Mouse (Mus musculus): ENCODE measurements around the gene Pdp2. TPM values are rescaled to one million over a fixed set of nuclear protein-coding genes. Genes with fewer than 3 reads are reported as not detected.
"Not testable (repeated sequence)": the region's sequence is repeated elsewhere in the genome, so short reads cannot be mapped to it uniquely, and the experiment has no call there.

Gene Pdp2
- polyA plus RNA-seq, 1 experiment from 2014 or later = 12.7 TPM

DNA sequence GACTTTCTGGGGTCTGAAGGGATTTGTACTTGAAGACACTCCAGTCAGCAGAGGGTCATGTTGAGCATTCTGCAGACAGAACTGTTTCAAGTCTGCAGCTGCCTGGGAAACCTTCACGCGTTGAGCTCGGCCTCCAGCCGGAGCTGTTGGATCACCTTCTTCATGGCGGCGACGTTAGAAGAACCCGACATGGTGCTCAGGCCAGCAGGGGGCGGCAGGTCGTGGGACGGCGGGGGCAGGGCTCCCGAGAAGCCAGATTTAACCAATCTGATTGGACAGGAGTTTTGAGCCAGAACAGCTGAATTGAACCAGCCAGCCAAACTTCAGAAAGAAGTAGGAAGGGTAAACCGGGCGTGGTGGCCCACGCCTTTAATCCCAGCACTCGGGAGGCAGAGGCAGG is 13.6 kb upstream of the Pdp2 start:
- not testable (repeated sequence) for H3K27ac ChIP-seq; H3K27me3 ChIP-seq (ENCODE audit: insufficient read depth, poor library complexity, severe bottlenecking); H3K4me1 ChIP-seq (replicated peaks); H3K36me3 ChIP-seq; H3K4me3 ChIP-seq; DNase-seq (ENCODE audit: low spot score); H3K9me3 ChIP-seq
- WGBS = 78% methylated on average over 17 of the region's 17 CpGs

DNA sequence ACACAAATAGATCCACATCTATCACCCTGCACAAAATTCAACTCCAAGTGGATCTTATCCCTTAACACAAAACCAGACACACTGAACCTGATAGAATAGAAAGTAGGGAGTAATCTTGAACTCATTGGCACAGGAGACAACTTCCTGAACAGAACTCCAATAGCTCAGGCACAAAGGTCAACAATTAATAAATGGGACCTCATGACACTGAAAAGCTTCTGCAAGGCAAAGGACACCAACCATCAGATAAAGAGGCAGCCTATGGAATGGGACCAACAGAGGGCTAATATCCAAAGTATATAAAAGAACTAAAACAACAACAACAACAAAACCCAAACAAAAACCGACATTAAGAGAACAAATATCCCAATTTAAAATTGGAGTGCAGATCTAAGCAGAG is 6.7 kb upstream of the Pdp2 start:
- Histone ChIP-seq H3K36me3 (no peaks in the 10 kb centered on the region), H3K4me3 (no peak overlapping the region), H3K27me3 (ENCODE audit: insufficient read depth, poor library complexity, severe bottlenecking) (no peaks in the 10 kb centered on the region), H3K27ac (no peak overlapping the region), H3K9me3 (peaks cover 8% of the 10 kb centered on the region; the same call in 1 of the 2 replicates), H3K4me1 (replicated peaks) (no peaks in the 10 kb centered on the region)
- DNase-seq (ENCODE audit: low spot score) = no peak
- 64% methylated on average over 1 of the region's 1 CpGs for WGBS

DNA sequence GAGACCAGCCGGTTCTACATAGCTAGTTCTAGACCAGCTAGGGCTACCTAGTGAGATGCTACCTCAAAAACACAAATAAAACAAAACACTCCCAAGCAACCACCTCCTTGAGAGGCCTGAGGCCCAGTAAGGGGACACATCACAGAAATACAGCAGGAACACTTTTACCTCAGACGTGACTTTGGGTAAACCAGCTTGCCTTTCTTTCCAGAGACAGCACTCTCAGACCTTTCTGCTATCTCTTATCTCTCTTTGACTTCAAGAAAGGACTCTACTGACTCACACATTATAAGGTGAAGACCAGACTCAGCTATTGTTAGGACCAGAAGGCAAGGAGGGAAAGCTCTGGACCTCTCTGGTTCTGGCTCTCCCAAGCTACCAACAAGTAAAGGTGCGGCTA is 967 bp upstream of the Pdp2 start:
- DNase-seq (ENCODE audit: low spot score) = no peak
- H3K4me3 ChIP-seq = no peak overlapping the region
- H3K36me3 ChIP-seq = peaks cover 20% of the 10 kb centered on the region
- 91% methylated on average over 3 of the region's 3 CpGs for WGBS
- no peaks in the 10 kb centered on the region for H3K9me3 ChIP-seq
- H3K27ac ChIP-seq = no peak overlapping the region
- peaks cover 17% of the 10 kb centered on the region for H3K4me1 ChIP-seq (replicated peaks)
- no peaks in the 10 kb centered on the region for H3K27me3 ChIP-seq (ENCODE audit: insufficient read depth, poor library complexity, severe bottlenecking)

DNA sequence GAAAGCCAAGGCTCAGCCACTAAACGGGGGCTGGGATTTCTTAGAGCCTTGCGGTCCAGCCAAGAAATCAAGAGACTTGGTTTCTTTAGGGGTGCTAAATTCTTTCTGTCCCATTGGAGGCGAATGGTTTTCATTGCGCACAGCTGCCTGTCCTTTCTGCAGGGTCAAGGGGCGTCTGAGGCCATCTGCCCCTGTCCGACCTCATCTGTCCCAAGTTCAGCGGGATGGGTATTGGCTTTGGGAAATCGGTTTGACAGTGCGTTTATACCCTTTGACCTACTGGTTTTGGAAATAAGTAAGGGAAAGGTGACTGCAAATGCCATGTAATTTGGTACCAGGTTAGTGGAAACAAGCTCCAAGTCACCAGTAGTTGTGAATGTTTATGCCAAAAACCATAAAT is 605 bp downstream of the Pdp2 start:
- Histone ChIP-seq H3K4me1 (replicated peaks) (peaks cover 17% of the 10 kb centered on the region), H3K4me3 (peak overlapping the region; percentile 84), H3K36me3 (peaks cover 36% of the 10 kb centered on the region), H3K9me3 (no peaks in the 10 kb centered on the region), H3K27me3 (ENCODE audit: insufficient read depth, poor library complexity, severe bottlenecking) (no peaks in the 10 kb centered on the region), H3K27ac (peak overlapping the region; percentile 93)
- DNase-seq (ENCODE audit: low spot score) = no peak
- 6% methylated on average over 9 of the region's 9 CpGs for WGBS

DNA sequence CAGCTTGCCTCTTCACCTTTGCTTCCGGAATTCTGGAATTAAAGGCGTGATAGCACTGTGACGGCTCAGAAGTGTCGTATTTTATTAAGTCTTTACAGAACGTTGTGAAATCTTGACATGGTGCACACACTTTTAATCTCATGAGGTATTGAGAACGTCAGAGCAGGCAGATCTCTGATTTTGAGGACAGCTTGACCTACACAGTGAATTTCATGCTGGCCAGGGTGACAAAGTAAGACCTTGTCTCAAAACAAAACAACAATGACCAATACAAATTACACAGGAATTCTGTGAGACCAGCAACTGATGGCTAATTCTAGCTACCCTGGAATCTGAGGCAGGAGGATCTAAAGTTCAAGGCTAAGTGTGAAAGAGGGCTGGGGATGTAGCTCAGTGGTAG is 1.3 kb downstream of the Pdp2 start:
- WGBS = 80% methylated on average over 6 of the region's 6 CpGs
- Histone ChIP-seq H3K4me3 (peak overlapping the region; percentile 84), H3K27ac (no peak overlapping the region), H3K36me3 (peaks cover 41% of the 10 kb centered on the region), H3K9me3 (no peaks in the 10 kb centered on the region), H3K4me1 (replicated peaks) (peaks cover 17% of the 10 kb centered on the region), H3K27me3 (ENCODE audit: insufficient read depth, poor library complexity, severe bottlenecking) (no peaks in the 10 kb centered on the region)
- DNase-seq (ENCODE audit: low spot score) = no peak

DNA sequence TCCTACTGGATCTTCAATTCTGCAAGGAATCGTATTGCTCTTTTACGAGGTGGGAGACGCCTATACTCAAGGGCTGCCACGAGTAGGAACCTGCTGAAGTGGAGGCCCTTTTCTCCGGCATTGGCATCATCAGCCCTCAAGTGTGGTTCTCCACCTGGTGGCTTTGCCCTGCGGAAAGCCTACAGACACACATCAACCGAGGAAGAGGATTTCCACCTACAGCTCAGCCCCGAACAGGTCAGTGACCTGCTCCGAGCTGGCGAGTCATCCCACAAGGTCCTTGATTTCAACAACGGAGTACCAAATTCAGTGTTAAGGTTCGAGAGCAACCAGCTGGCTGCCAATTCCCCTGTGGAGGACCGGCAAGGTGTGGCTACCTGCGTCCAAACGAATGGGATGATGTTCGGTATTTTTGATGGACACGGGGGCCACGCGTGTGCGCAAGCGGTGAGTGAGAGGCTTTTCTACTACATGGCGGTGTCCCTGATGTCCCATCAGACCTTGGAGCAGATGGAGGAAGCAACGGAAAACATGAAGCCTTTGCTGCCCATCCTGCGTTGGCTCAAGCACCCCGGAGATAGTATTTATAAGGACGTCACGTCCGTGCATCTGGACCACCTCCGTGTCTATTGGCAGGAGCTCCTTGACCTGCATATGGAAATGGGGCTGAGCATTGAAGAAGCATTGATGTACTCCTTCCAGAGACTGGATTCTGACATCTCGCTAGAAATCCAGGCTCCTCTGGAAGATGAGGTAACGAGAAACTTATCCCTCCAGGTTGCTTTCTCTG is 2.5 kb downstream of the Pdp2 start:
- no peak for DNase-seq (ENCODE audit: low spot score)
- H3K4me1 ChIP-seq (replicated peaks) = peaks cover 17% of the 10 kb centered on the region
- H3K9me3 ChIP-seq = no peaks in the 10 kb centered on the region
- H3K27ac ChIP-seq = no peak overlapping the region
- WGBS = 95% methylated on average over 31 of the region's 31 CpGs
- H3K4me3 ChIP-seq = no peak overlapping the region
- no peaks in the 10 kb centered on the region for H3K27me3 ChIP-seq (ENCODE audit: insufficient read depth, poor library complexity, severe bottlenecking)
- H3K36me3 ChIP-seq = peaks cover 46% of the 10 kb centered on the region

DNA sequence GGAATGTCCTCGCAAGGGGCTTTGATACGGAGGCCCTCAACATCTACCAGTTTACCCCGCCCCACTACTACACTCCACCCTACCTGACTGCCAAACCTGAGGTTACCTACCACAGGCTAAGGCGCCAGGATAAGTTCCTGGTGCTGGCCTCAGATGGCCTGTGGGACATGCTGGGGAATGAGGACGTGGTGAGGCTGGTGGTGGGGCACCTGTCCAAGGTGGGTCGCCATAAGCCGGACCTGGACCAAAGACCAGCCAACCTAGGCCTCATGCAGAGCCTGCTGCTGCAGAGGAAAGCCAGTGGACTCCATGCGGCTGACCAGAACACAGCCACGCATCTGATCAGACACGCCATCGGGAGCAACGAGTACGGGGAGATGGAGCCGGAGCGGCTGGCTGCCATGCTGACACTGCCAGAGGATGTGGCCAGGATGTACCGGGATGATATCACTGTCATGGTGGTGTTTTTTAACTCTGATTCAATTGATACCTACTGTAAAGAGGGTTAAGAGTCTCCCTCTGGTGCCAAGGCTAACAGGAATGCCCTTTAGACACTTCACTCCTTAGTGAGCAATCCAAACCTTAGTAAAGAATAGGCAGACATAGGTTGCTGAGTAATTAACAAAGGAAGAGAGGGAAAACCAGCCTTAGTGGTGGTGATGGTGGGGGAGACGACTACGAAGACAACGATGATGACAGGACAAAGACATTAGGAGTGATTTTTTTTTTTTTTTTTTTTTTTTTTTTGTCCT is 3.5 kb downstream of the Pdp2 start:
- H3K27ac ChIP-seq = no peak overlapping the region
- H3K4me1 ChIP-seq (replicated peaks) = peaks cover 17% of the 10 kb centered on the region
- no peaks in the 10 kb centered on the region for H3K9me3 ChIP-seq
- DNase-seq (ENCODE audit: low spot score) = no peak
- no peak overlapping the region for H3K4me3 ChIP-seq
- 95% methylated on average over 19 of the region's 19 CpGs for WGBS
- H3K36me3 ChIP-seq = peaks cover 46% of the 10 kb centered on the region
- H3K27me3 ChIP-seq (ENCODE audit: insufficient read depth, poor library complexity, severe bottlenecking) = no peaks in the 10 kb centered on the region

DNA sequence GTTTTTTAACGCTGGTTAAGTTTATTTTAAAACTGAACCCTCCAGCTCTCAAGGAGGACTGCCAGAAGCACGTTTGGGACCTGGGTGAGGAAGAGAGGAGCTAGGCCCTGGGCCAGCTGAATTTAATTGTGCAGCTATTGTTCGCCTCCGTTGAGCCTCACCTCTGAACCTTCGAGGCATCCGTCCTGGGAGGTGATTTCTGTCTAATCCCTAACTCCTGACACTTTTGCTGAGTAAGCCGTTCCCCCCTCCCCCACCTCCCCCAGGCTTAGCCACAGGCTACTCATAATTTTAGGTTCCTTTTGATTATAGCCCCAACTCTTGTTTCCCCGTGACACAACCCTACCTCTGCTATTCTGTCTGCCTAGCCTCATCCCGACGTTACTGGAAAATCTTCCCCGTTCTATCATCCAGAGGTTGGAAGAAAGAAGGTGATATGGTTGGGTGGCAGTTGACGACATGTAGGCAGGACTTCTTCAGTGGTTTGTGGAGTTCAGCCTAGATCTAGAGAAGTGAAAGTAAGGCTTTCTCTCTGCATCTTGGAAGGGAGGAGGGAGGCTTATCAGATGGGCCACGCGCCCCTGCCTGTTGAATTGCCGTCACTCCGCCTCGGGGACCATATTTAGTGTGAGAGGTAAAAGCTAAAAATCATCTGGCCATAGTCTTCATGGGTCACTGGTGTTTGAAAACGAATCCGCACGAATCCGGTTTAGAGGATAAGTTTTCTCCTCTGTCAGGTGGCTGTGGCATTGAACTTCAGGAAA is 4.7 kb downstream of the Pdp2 start:
- DNase-seq (ENCODE audit: low spot score) = no peak
- no peaks in the 10 kb centered on the region for H3K9me3 ChIP-seq
- H3K27me3 ChIP-seq (ENCODE audit: insufficient read depth, poor library complexity, severe bottlenecking) = peaks cover under 1% of the 10 kb centered on the region; the same call in 1 of the 2 replicates
- H3K27ac ChIP-seq = no peak overlapping the region
- no peak overlapping the region for H3K4me3 ChIP-seq
- 89% methylated on average over 21 of the region's 21 CpGs for WGBS
- peaks cover 13% of the 10 kb centered on the region for H3K4me1 ChIP-seq (replicated peaks)
- peaks cover 46% of the 10 kb centered on the region for H3K36me3 ChIP-seq

DNA sequence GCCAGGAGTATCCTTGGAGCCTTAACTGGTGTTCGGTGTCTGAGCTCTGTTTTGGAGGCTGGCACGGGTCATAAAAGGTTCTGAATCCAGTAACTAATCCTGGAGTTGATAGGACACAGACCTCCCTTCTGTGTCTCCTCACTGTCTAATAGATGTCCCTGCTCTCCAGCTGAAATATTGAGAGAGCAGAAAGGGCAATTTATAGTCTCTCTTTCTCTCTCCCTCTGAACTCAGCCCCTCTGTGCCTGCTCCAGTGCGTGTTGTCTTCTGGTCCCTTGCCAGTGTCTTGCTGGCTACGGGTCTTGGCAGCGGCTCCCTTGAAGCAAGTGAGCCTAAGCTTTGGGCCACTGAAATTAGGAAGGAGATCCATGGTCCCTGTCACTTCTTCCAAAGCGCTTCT is 6.4 kb downstream of the Pdp2 start:
- H3K9me3 ChIP-seq = no peaks in the 10 kb centered on the region
- H3K27ac ChIP-seq = no peak overlapping the region
- WGBS = 90% methylated on average over 6 of the region's 6 CpGs
- peaks cover 17% of the 10 kb centered on the region for H3K4me1 ChIP-seq (replicated peaks)
- peaks cover 7% of the 10 kb centered on the region; the same call in 1 of the 2 replicates for H3K27me3 ChIP-seq (ENCODE audit: insufficient read depth, poor library complexity, severe bottlenecking)
- H3K36me3 ChIP-seq = peaks cover 46% of the 10 kb centered on the region
- H3K4me3 ChIP-seq = no peak overlapping the region
- DNase-seq (ENCODE audit: low spot score) = no peak

DNA sequence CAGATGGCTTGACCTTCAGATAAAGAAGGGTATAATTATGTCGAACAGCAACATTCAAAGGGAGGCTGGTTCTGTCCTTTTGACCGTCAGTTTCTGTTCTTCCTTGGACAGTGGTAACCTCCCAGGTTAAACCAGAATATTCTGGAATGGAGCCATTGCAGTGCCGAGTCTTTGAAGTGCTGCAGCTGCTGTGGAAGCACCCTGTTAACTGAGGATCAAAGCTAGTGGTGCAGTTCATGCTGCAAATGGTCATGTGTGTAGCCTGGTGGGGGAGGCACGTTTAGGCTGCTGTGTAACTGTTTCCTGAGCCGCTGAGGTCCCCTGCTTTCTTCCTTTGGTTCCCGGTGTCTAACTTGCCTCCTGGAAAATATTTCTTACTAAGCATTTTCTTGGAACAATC is 7.2 kb downstream of the Pdp2 start:
- Histone ChIP-seq H3K9me3 (no peaks in the 10 kb centered on the region), H3K4me3 (no peak overlapping the region), H3K27ac (no peak overlapping the region), H3K27me3 (ENCODE audit: insufficient read depth, poor library complexity, severe bottlenecking) (peaks cover 7% of the 10 kb centered on the region; the same call in 1 of the 2 replicates), H3K36me3 (peaks cover 43% of the 10 kb centered on the region), H3K4me1 (replicated peaks) (peaks cover 20% of the 10 kb centered on the region)
- WGBS = 74% methylated on average over 6 of the region's 6 CpGs
- DNase-seq (ENCODE audit: low spot score) = no peak

DNA sequence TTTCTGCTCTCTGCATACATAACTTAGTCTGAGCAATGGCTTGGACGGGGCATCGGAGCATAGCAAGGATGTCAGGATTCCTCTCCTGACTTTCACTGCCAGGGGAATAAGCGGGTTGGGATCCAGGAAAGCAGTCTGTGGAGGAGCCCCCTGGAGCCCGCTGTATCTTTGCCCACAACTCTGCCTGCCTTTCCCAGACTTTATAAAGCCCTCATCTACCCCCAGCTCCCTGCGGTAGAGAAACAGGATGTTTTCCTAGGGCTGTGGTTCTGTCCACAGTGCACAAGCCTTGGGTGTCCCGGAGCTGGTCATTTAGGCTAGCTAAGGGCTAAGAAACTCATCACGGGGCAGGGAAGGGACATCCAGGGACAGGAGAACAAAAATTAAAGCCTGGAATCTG is 10.1 kb downstream of the Pdp2 start:
- peak; percentile 9 for DNase-seq (ENCODE audit: low spot score)
- WGBS = 17% methylated on average over 7 of the region's 7 CpGs

DNA sequence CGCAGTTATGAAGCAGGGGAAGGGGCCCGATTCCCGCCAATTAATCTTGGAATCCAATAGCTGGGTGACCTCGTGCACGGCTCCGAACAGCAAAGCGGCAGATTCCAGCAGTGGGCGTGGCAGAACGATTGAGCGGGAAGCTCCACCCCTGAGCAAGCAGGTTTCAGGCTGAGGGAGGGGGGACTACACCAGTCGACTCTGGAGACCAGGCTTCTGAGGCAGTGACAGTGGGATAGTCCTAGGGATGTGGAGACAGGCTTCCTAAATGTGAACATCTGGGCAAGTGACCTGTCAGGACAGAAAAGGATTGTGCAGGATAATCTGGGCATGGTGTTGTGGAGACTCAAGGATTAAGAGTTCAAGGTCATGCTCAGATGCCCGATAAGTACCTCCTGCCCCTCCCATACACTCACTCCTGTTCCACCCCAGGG is 10.7 kb downstream of the Pdp2 start:
- WGBS = under 1% methylated on average over 12 of the region's 12 CpGs
- peaks cover 7% of the 10 kb centered on the region; the same call in 1 of the 2 replicates for H3K27me3 ChIP-seq (ENCODE audit: insufficient read depth, poor library complexity, severe bottlenecking)
- H3K4me3 ChIP-seq = peak overlapping the region; percentile 41
- DNase-seq (ENCODE audit: low spot score) = peak; percentile 34
- peaks cover 9% of the 10 kb centered on the region for H3K36me3 ChIP-seq
- H3K9me3 ChIP-seq = no peaks in the 10 kb centered on the region
- H3K27ac ChIP-seq = no peak overlapping the region; the same call in 1 of the 2 replicates
- H3K4me1 ChIP-seq (replicated peaks) = peaks cover 20% of the 10 kb centered on the region

More for the DNA sequence above, 10.1 kb downstream of the Pdp2 start:
- peak overlapping the region; percentile 41 for H3K4me3 ChIP-seq
- H3K4me1 ChIP-seq (replicated peaks) = peaks cover 20% of the 10 kb centered on the region
- H3K36me3 ChIP-seq = peaks cover 14% of the 10 kb centered on the region
- peaks cover 7% of the 10 kb centered on the region; the same call in 1 of the 2 replicates for H3K27me3 ChIP-seq (ENCODE audit: insufficient read depth, poor library complexity, severe bottlenecking)
- no peaks in the 10 kb centered on the region for H3K9me3 ChIP-seq
- H3K27ac ChIP-seq = peak overlapping the region; percentile 70

Measured in hindbrain, embryonic 10.5 days (tissue).